Mouse (Mus musculus): ENCODE measurements around the gene Mroh3. TPM values are rescaled to one million over a fixed set of nuclear protein-coding genes. Genes with fewer than 3 reads are reported as not detected.

Gene Mroh3
- not detected in 2 replicates for polyA plus RNA-seq (2015; fragmentation: Nextera tagmentation; extraction: Ambion mirVana)

GRCm38 (mm10) chr1:136212803-136213202 lies at the start of gene Mroh3:
Gene Mroh3, minus strand, starts transcription at chr1:136212828.
- H3K27me3 ChIP-seq, result no peaks in the 10 kb centered on the region
- H3K4me1 ChIP-seq (replicated peaks), result no peaks in the 10 kb centered on the region
- no peak; the same call in 1 of the 2 replicates for ATAC-seq (ENCODE audit: insufficient read depth)
- no peak within 1 kb of the TSS for H3K4me3 ChIP-seq (replicated peaks)
- H3K9ac ChIP-seq, result no peak within 1 kb of the TSS
- H3K27ac ChIP-seq (replicated peaks), result no peak within 1 kb of the TSS
- H3K36me3 ChIP-seq (replicated peaks), result no peaks in the 10 kb centered on the region
- no peak within 1 kb of the TSS for H3K4me2 ChIP-seq
- 27% methylated on average over 3 of the region's 3 CpGs for whole genome bisulfite sequencing (ENCODE audit: insufficient replicate concordance)
- no peaks in the 10 kb centered on the region for H3K9me3 ChIP-seq (replicated peaks)

DNA sequence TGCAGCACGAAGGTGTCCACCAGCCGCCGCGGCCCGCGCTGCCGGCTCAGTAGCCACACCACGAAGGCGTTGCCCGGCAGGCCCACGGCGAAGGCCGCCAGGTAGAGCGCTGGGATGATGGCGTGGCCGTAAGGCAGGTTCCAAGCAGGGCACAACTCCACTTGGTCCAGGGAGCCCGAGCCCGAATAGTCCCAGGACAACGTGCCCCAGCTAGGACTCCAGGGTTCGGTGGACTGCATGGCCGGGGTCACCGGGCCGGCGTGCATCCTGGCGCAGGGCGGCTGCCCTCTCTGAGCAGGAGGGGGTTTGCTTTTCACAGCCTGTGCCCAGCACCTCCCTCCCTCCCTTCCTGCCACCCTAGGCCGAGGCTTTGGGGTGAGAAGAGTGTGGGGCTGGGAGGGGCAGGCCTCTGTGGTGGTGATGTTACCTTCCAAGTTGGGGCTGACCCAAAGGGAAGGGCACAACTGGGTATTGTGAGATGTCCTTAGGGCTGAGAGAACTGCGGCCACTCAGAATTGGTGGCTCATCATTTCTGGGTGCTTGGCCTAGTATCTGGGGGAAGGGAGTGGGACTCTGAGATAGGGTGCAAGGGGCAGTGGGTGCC lies 48.1 kb upstream of the Mroh3 start, which contains the start of gene Gpr25:
Gene Gpr25 (minus strand): TSS at position 239 of the 604 bp plus-strand sequence.
- H3K9ac ChIP-seq, result no peak within 1 kb of the TSS
- H3K36me3 ChIP-seq (replicated peaks), result no peaks in the 10 kb centered on the region
- H3K27me3 ChIP-seq, result peaks cover 90% of the 10 kb centered on the region
- H3K4me1 ChIP-seq (replicated peaks), result peaks cover 14% of the 10 kb centered on the region
- H3K9me3 ChIP-seq (replicated peaks), result no peaks in the 10 kb centered on the region
- H3K4me2 ChIP-seq, result peak within 1 kb of the TSS; percentile 73
- no peak within 1 kb of the TSS for H3K27ac ChIP-seq (replicated peaks)
- peak within 1 kb of the TSS; percentile 46 for H3K4me3 ChIP-seq (replicated peaks)
- no peak for ATAC-seq (ENCODE audit: insufficient read depth)
- WGBS (ENCODE audit: insufficient replicate concordance), result 8% methylated on average over 28 of the region's 28 CpGs

DNA sequence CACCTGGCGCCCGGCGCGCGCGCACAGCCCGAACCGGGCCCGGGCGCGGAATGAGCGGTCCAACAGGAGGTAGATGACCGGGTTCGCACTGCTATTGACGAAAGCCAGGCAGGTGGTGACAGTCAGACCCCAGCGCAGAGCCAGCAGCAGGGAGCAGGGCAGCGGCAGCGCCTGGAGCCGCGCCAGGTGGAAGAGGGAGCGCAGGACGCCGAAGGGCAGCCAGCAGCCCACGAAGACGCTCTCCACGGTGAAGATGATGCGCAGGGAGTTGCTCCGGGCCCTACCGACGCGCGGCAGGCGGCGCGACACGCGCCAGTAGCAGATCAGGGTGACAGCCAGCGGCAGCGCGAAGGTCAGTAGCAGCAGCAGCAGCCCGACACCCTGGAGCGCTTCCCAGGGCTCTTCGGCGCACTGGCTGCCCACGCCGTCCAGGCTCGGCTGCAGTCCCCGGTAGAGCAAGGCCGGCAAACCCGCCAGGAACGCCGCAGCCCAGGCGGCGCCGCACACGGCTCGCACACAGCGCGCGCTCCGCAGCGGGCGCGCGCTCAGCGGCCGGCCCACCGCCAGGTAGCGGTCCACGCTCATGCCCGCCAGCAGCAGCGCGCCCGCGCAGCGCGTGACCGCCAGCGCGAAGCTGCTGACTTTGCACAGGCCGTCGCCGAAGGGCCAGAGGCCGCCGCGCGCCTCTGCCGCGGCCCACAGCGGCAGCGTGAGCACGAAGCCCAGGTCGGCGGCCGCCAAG lies 47.4 kb upstream of the Mroh3 start:
- peak; percentile 56 for ATAC-seq (ENCODE audit: insufficient read depth)
- Histone ChIP-seq H3K27me3 (peaks cover 92% of the 10 kb centered on the region), H3K4me3 (replicated peaks) (peak overlapping the region; percentile 46), H3K9ac (no peak overlapping the region), H3K9me3 (replicated peaks) (no peaks in the 10 kb centered on the region), H3K36me3 (replicated peaks) (no peaks in the 10 kb centered on the region), H3K4me1 (replicated peaks) (peaks cover 14% of the 10 kb centered on the region), H3K27ac (replicated peaks) (no peak overlapping the region), H3K4me2 (peak overlapping the region; percentile 73)
- 1% methylated on average over 95 of the region's 95 CpGs for WGBS (ENCODE audit: insufficient replicate concordance)

- Histone ChIP-seq H3K27me3 (peaks cover 89% of the 10 kb centered on the region), H3K9ac (no peak overlapping the region), H3K4me1 (replicated peaks) (peaks cover 14% of the 10 kb centered on the region), H3K4me3 (replicated peaks) (peak overlapping the region; percentile 46), H3K27ac (replicated peaks) (no peak overlapping the region), H3K9me3 (replicated peaks) (no peaks in the 10 kb centered on the region), H3K4me2 (peak overlapping the region; percentile 73), H3K36me3 (replicated peaks) (no peaks in the 10 kb centered on the region)
- WGBS (ENCODE audit: insufficient replicate concordance), result 5% methylated on average over 16 of the region's 16 CpGs
- no peak for ATAC-seq (ENCODE audit: insufficient read depth)
Observed at GRCm38 (mm10) chr1:136259543-136259892, 46.9 kb upstream of the Mroh3 start.

GRCm38 (mm10) chr1:136258495-136258894 lies 45.9 kb upstream of the Mroh3 start:
- no peaks in the 10 kb centered on the region for H3K36me3 ChIP-seq (replicated peaks)
- H3K27me3 ChIP-seq, result peaks cover 82% of the 10 kb centered on the region
- no peak for ATAC-seq (ENCODE audit: insufficient read depth)
- H3K4me3 ChIP-seq (replicated peaks), result no peak overlapping the region
- H3K4me2 ChIP-seq, result no peak overlapping the region
- peaks cover 14% of the 10 kb centered on the region for H3K4me1 ChIP-seq (replicated peaks)
- WGBS (ENCODE audit: insufficient replicate concordance), result 57% methylated on average over 9 of the region's 9 CpGs
- H3K9ac ChIP-seq, result no peak overlapping the region
- H3K27ac ChIP-seq (replicated peaks), result no peak overlapping the region
- no peaks in the 10 kb centered on the region for H3K9me3 ChIP-seq (replicated peaks)

DNA sequence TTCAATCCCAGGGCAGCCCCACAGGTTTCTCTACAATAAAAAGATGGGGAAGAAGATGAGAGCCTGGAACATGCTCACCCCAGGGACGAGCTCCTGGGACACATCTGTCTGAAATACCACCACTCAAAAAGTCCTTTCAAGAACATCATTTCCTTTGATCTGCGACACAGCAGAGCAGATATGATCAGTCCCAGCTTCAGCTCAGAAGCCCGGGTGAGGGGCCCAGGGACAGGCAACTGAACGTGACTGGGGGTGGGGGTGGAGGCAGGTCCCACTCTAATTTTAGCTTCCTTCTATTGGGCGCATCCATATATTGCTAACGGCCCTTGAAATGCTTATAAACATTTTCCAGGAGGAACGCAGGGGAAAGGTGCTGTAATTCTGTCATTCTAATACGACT lies 43.0 kb upstream of the Mroh3 start:
- H3K27me3 ChIP-seq, result peaks cover 56% of the 10 kb centered on the region
- peaks cover 13% of the 10 kb centered on the region for H3K4me1 ChIP-seq (replicated peaks)
- no peak overlapping the region for H3K4me3 ChIP-seq (replicated peaks)
- 30% methylated on average over 8 of the region's 8 CpGs for WGBS (ENCODE audit: insufficient replicate concordance)
- H3K9me3 ChIP-seq (replicated peaks), result no peaks in the 10 kb centered on the region
- H3K36me3 ChIP-seq (replicated peaks), result no peaks in the 10 kb centered on the region
- no peak overlapping the region for H3K9ac ChIP-seq
- H3K4me2 ChIP-seq, result no peak overlapping the region
- ATAC-seq (ENCODE audit: insufficient read depth), result no peak
- H3K27ac ChIP-seq (replicated peaks), result no peak overlapping the region

- Histone ChIP-seq H3K4me2 (no peak overlapping the region), H3K9ac (no peak overlapping the region), H3K36me3 (replicated peaks) (no peaks in the 10 kb centered on the region), H3K4me1 (replicated peaks) (peaks cover 8% of the 10 kb centered on the region), H3K27ac (replicated peaks) (no peak overlapping the region), H3K27me3 (peaks cover 51% of the 10 kb centered on the region), H3K4me3 (replicated peaks) (no peak overlapping the region), H3K9me3 (replicated peaks) (no peaks in the 10 kb centered on the region)
- ATAC-seq (ENCODE audit: insufficient read depth), result no peak
- WGBS (ENCODE audit: insufficient replicate concordance), result 2% methylated on average over 6 of the region's 6 CpGs
Observed at GRCm38 (mm10) chr1:136255174-136255573, 42.5 kb upstream of the Mroh3 start.

- Histone ChIP-seq H3K36me3 (replicated peaks) (no peaks in the 10 kb centered on the region), H3K27ac (replicated peaks) (no peak overlapping the region), H3K4me2 (no peak overlapping the region), H3K4me3 (replicated peaks) (no peak overlapping the region), H3K9ac (no peak overlapping the region), H3K4me1 (replicated peaks) (peaks cover 2% of the 10 kb centered on the region; the same call in 1 of the 2 replicates), H3K27me3 (peaks cover 45% of the 10 kb centered on the region), H3K9me3 (replicated peaks) (no peaks in the 10 kb centered on the region)
- ATAC-seq (ENCODE audit: insufficient read depth), result no peak
- 53% methylated on average over 10 of the region's 10 CpGs for WGBS (ENCODE audit: insufficient replicate concordance)
Observed at GRCm38 (mm10) chr1:136254503-136255065, 42.0 kb upstream of the Mroh3 start.

- H3K27ac ChIP-seq (replicated peaks), result no peak overlapping the region
- WGBS (ENCODE audit: insufficient replicate concordance), result 6% methylated on average over 2 of the region's 2 CpGs
- H3K36me3 ChIP-seq (replicated peaks), result no peaks in the 10 kb centered on the region
- H3K4me1 ChIP-seq (replicated peaks), result no peaks in the 10 kb centered on the region
- ATAC-seq (ENCODE audit: insufficient read depth), result no peak
- H3K9ac ChIP-seq, result no peak overlapping the region
- no peak overlapping the region for H3K4me2 ChIP-seq
- peaks cover 39% of the 10 kb centered on the region for H3K27me3 ChIP-seq
- no peak overlapping the region for H3K4me3 ChIP-seq (replicated peaks)
- H3K9me3 ChIP-seq (replicated peaks), result no peaks in the 10 kb centered on the region
Observed at GRCm38 (mm10) chr1:136253472-136253871, 40.8 kb upstream of the Mroh3 start.

- 20% methylated on average over 5 of the region's 5 CpGs for WGBS (ENCODE audit: insufficient replicate concordance)
- H3K27me3 ChIP-seq, result peaks cover 10% of the 10 kb centered on the region
- no peak overlapping the region for H3K4me2 ChIP-seq
- H3K9ac ChIP-seq, result no peak overlapping the region
- no peaks in the 10 kb centered on the region for H3K4me1 ChIP-seq (replicated peaks)
- H3K36me3 ChIP-seq (replicated peaks), result no peaks in the 10 kb centered on the region
- no peak overlapping the region for H3K4me3 ChIP-seq (replicated peaks)
- ATAC-seq (ENCODE audit: insufficient read depth), result no peak
- H3K27ac ChIP-seq (replicated peaks), result no peak overlapping the region
- no peaks in the 10 kb centered on the region for H3K9me3 ChIP-seq (replicated peaks)
Observed at GRCm38 (mm10) chr1:136249662-136250061, 37.0 kb upstream of the Mroh3 start.

DNA sequence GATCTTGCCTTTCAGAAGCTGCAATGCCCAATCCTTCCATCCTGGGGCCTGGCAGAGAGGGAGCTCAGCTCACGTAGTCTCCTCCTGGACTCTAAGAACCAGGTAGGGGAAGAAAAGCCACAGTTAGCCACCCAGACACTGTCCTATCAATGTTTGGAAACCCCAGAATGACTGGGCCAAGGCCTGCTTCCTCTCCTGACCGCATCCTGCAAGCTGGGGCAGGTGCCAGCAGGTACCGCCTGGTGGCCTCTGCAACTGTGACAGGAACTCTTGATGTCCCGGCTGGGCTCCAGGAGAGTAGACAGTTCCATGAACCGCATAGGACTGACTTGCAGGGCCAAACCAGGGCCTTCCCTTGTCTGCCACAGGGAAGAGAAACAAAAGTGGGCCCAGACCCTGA lies 34.8 kb upstream of the Mroh3 start:
- H3K9me3 ChIP-seq (replicated peaks), result no peaks in the 10 kb centered on the region
- ATAC-seq (ENCODE audit: insufficient read depth), result no peak
- 70% methylated on average over 5 of the region's 5 CpGs for WGBS (ENCODE audit: insufficient replicate concordance)

More for the DNA sequence above, 34.8 kb upstream of the Mroh3 start:
- Histone ChIP-seq H3K4me1 (replicated peaks) (no peaks in the 10 kb centered on the region), H3K9ac (no peak overlapping the region), H3K4me3 (replicated peaks) (no peak overlapping the region), H3K27me3 (peaks cover 4% of the 10 kb centered on the region; the same call in 1 of the 2 replicates), H3K36me3 (replicated peaks) (no peaks in the 10 kb centered on the region), H3K4me2 (no peak overlapping the region), H3K27ac (replicated peaks) (no peak overlapping the region)

Data from liver, embryonic 15.5 days (tissue).